Mouse (Mus musculus): ENCODE measurements around the gene Teddm2.
A peak's percentile ranks its signal among the peaks of the same experiment; 100 is the strongest.
"Not testable (repeated sequence)": the region's sequence is repeated elsewhere in the genome, so short reads cannot be mapped to it uniquely, and the experiment has no call there.

Teddm2 gene

GRCm38 (mm10) chr1:153904236-153904635 is 4.2 kb upstream of the Teddm2 start:
- DNase-seq (ENCODE audit: low read depth, low spot score), result no peak

GRCm38 (mm10) chr1:153903006-153903405 is 3.0 kb upstream of the Teddm2 start:
- DNase-seq (ENCODE audit: low read depth, low spot score), result no peak

DNA sequence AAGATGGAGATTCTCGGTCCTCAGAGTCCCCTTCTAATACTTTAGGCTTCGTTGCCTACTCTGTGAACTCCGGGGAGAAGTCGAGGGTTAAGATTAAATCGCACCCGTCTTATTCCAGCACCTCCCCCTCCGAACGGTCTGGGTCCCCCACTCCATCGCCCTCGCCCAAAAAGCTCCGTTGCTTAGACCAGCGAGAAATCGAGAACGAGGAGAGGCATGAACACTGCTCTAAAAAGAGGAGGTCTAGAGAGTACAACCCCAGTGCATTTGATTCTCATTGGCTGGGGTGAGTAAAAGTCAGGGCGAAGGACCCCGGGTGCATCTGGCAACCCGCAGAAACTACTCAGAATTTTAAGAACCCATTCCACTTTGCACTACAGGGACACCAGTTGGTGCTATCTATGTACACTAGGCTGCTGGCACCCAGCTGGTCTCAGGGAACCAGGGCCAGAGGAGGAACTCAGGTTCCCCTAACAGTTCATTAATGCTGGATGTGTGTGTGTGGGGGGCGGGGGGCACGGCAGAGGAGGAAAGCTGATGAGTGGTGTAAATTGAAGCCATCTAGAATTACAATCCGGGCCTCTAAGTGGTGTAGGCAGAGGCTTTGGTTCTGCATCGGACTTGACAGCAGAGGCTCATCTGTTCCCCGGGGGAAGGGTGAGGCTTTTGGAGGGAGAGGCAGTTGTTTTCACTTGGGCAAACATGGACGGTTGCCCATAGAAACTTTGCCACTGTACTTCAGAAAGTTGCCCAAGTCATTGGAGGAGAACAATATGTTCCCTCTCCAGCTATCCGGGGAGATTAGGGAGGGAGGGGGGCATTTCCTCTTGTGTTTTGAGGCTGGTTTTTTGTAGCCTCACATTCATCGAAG is 1.1 kb upstream of the Teddm2 start:
- peak; percentile 29 for DNase-seq (ENCODE audit: low read depth, low spot score)

DNA sequence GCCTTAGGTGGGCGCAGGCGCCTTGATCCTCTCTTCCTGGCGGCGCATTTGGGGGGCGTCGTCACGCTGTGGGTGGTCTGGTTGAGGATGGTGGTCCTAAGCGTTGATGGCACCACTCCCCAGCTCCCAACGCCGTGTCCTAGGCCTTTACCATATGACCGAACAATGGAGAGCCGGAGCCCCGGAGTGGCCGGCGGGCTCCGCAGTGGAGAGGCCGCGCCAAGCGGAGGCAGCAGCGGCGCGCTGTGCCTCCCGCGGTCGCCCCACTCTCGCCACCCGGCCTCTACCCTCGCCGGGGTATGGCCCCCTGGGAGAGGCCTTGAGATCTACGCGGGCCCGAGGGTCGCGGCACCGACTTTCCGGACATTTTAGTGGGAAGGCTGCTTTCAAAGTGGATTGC is 353 bp upstream of the Teddm2 start:
- DNase-seq (ENCODE audit: low read depth, low spot score), result peak; percentile 46

GRCm38 (mm10) chr1:153898989-153899730 is 868 bp downstream of the Teddm2 start:
- no peak for DNase-seq (ENCODE audit: low read depth, low spot score)

GRCm38 (mm10) chr1:153897196-153897595 is 2.8 kb downstream of the Teddm2 start:
- DNase-seq (ENCODE audit: low read depth, low spot score), result no peak

- DNase-seq (ENCODE audit: low read depth, low spot score), result peak; percentile 89
Observed at GRCm38 (mm10) chr1:153894979-153895378, 5.0 kb downstream of the Teddm2 start.

DNA sequence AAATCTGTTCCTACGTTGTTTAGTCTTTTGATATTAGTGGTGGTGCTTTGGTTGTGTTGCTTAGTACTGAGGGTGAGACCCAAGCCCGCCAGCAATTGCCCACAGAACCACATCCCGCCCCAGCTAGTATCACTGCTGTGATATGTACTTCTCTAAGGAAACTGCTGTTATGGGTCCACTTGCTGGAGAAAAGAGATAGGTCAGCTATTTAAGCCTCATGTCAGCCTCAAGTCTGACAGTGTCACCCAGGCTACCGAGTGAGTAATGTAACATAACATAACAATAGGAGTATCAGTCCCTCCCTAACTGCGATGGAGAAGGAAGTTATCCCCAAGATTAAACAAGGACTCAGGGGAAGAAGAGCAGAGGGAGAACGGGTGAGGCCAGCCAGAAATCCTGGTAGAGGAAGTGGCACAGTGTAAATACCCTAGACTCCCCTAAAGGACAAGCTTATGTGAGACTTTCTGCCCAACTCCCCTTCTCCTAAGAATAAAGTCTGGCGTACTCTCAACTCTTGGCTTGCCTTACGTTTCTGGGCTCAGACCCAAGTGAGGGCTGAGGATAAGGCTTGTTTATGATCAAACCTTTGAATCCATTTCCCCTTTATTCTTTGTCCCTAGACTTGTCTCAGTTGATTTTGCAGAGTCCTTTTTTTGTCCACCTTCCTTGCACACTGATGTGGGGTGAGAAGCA is 5.7 kb downstream of the Teddm2 start:
- DNase-seq (ENCODE audit: low read depth, low spot score), result no peak

DNA sequence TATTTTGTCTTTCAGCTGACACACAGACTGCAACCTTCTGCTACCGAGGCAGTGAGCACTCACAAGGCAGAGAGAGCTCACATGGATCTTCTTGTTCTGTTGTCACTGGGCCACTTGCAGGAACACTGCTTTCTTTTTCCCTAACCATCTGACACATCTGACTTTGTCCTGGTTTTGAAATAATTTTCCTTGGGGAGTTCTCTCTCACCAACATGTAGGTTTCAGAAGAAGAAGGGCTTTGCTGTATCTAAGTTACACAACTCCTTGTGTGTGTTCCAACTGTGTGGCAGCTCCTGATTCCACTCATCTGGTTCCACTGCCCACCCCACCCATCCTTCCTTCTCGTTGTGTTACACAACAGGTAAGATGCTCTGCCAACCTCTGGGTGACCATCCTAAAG is 6.3 kb downstream of the Teddm2 start:
- no peak for DNase-seq (ENCODE audit: low read depth, low spot score)

GRCm38 (mm10) chr1:153891442-153891841 is 8.6 kb downstream of the Teddm2 start, which contains the start of gene Teddm1a:
Gene Teddm1a, plus strand, starts transcription at chr1:153891742.
- DNase-seq (ENCODE audit: low read depth, low spot score), result no peak

GRCm38 (mm10) chr1:153890121-153890520 is 9.9 kb downstream of the Teddm2 start:
- DNase-seq (ENCODE audit: low read depth, low spot score), result no peak

DNA sequence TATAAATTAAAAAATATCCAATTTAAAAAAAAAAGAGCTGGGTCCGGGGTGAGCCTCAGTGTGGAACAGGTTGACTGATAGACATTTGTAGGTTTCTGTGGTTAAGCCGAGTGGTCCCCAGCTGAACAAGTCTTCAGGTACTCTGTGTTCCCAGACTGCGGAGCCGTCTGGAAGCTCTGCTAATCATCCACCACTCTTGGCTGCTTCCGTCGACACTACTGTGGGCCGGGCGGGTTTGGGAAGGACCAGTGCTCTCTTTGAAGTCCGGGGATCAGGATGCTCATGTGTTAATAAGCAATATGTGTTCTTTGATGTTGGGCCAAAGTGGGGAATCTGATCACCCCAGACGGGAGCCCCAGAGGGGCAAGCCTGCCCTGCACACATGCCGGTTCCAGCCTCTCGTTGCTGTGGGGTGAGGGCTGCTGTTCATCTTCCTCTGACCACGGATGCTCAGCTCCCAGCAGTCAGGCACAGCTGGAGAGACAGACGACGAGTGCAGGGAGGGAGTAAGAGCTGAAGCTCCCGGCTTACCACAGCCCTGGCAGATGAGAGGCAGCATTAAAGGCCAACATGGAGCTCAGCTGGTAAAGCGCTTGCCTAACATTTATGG is 13.9 kb downstream of the Teddm2 start:
- no peak for DNase-seq (ENCODE audit: low read depth, low spot score)

- not testable (repeated sequence) for DNase-seq (ENCODE audit: low read depth, low spot score)
Observed at GRCm38 (mm10) chr1:153880391-153880790, 19.6 kb downstream of the Teddm2 start.

DNA sequence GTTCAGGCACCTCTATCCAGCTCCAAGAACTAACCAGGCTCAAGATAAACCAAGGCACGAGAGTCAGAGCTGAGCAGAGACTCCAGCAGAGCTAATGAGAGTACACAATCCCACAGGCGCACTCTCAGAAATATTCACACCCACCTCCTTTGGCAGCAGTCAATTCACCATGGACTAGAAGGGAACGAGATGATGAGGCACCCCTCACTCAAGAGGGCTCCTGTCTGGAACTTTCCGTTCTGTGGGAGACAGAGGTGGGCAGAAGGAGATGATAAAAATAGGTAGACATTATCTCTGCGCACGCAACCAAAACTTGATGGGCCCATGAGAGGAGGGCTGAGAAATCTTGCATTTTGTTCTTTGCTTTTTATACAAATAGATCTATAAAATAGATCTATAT is 26.0 kb downstream of the Teddm2 start, which contains the start of gene Teddm1b:
Gene Teddm1b (plus strand): TSS at position 301 of the 400 bp plus-strand sequence.
- DNase-seq (ENCODE audit: low read depth, low spot score), result no peak

- no peak for DNase-seq (ENCODE audit: low read depth, low spot score)
Observed at GRCm38 (mm10) chr1:153855946-153856345, 44.1 kb downstream of the Teddm2 start.

DNA sequence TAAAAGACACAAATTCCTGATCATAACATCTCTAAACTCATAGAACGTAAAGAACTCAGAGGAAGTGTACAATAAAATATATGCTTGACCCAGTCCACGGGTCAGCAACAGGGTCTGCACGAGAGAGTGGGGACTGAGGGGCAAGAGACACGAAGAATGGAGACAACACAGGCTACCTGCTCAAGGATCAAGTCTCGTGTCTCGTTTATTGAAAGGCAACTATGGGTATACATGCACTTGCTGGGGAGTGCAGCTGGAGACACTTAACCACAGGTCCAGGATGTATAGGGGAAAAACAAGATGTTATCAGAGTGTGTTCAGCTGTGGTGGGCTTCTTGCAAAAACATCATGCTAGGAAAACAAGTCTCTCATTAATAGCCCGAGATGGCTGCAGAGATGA is 47.3 kb downstream of the Teddm2 start:
- DNase-seq (ENCODE audit: low read depth, low spot score), result not testable (repeated sequence)

DNA sequence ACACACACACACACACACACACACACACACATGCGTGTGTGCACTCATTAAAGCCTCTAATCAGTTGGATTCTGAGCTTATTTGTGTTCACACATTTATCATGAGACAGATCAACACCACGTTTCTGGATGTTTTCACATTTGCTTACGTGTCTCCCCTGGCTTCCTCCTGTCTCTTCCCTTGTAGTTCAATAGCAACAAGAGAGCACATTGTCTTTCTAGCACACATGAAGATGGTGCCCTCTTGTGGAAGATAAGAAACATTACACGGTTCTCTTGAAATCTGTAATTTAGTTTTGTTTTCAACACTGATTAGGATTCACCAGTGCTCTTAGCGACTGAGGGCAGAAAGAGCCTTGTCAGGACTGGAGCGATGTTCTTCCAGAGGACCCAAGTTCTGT is 53.2 kb downstream of the Teddm2 start:
- DNase-seq (ENCODE audit: low read depth, low spot score), result peak; percentile 64

DNA sequence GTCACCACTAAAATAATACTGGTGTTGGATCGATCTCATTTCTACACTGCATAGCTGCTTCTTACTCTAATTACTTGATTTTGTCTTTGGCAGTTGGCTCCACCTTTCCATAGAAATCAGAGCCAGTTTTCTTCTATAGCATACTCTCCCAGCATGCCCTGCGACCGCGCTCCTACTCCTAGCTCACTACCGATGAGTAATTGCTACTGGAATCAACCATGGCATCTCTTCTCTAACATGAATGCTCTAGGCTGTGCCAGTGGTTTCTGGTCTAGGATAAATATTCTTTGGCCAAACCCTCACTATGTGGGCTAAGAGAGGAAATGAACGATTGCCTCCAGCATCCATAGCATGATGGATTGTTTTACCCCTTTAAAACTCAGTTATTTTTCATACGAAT is 53.6 kb downstream of the Teddm2 start:
- no peak for DNase-seq (ENCODE audit: low read depth, low spot score)

GRCm38 (mm10) chr1:153844042-153844441 is 56.0 kb downstream of the Teddm2 start, which contains the start of gene Rgsl1:
Gene Rgsl1, minus strand, starts transcription at chr1:153844142.
- DNase-seq (ENCODE audit: low read depth, low spot score), result no peak

GRCm38 (mm10) chr1:153842121-153842740 is 57.8 kb downstream of the Teddm2 start:
- DNase-seq (ENCODE audit: low read depth, low spot score), result no peak

DNA sequence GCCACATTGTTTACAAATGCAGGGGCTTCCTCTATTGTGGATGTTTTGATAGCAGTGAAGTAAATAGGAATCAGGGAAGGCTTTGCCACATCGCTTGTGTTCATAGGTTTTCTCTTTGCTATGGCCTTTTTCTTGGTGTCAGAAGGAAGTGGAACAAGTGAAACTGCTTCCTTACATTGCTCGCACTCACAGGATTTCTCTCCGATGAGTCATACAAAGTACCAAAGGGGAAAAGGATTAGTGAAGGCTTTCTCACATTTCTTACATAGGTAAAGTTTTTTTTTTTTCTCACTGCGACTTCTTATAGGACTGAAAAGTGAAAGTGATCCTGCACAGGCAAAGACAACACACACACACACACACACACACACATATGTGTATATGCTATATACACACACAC is 64.0 kb downstream of the Teddm2 start:
- DNase-seq (ENCODE audit: low read depth, low spot score), result no peak

Data from CD4-positive, CD25-positive, alpha-beta regulatory T cell, adult 2 months (primary cell).